Mouse (Mus musculus) left cerebral cortex, postnatal 25 days (tissue): ENCODE results near the gene Lypd6b. TPM values are rescaled to one million over a fixed set of nuclear protein-coding genes. Genes with fewer than 3 reads are reported as not detected.
A peak's percentile ranks its signal among the peaks of the same experiment; 100 is the strongest.

Experiments used
- DNase-seq, 2 experiments: peaks; one replicate each; pipeline ENCODE4 v3.0.0; 2022; ENCODE audit warnings: low spot score in 2 of 2, mixed read lengths in 1 of 2
- intact Hi-C: fragments of 180-260 bp; cut with DNase I; formaldehyde crosslinking; loops from one replicate; pipeline ENCODE4 v1.15.1; 2025
- total RNA-seq, 2 experiments: library from RNA; stranded (reverse); gene quantifications; 2 replicates each; pipeline ENCODE4 v1.2.3; 2021

The Lypd6b gene
- total RNA-seq, 2 experiments from 2014 or later: 8.1 to 8.6 TPM

DNA sequence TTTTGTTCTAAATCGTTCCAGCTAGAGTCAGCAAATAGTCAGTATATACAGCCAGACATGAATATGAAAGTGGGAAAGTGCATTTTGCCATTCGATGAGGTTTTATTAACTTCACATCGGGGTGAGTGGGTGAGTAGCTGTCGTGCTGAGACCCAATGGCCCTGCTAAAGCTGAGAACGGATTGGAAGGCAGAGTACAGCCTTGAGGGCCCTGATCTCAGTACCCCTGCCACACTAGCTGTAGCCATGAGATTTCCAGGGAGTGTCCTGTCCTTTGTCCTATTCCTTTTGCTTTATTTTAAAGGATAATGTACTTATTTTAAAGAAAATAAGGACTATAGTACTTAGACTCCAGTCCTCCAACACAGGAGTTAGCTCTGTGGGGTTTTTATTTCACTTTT, 69.1 kb downstream of the Lypd6b start:
- DNase-seq: no peak
- intact Hi-C loops: no loop called here

DNA sequence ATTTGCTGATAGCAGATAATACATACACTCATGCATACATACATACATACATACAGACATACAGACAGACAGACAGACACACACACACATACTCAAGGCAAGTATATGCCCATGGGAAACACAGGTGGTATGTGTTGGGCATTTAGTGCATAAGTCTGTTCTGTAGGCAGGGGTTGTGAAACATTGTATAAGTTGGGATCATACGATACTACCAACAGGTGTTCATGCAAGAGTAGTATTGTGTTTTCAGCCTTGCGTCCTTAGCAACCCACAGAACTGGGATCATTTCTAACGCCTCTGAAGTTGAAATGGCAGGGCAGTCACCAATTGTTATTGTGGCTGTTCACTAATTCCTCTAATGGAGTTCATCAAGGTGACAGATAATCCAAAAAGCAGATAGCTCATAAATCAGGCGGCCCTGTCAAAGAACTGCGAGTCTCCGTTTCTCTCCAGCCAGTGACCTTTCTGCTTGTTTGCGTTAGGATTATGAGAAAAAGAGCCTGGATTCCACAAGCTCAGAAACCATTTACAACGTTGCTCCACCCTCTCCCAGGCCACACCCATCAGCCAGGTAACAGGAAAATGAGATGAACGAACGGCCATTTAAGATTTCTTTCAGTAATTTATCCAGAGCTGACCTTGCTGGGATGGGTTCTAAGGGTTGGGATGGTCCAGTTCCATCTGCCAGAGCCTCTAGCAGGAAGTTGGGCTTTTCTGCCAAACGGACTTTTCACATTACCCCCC, 72.9 kb downstream of the Lypd6b start:
- intact Hi-C loops: no loop called here
- DNase-seq: no peak

GRCm38 (mm10) chr2:49860969-49861592, 73.6 kb downstream of the Lypd6b start:
- intact Hi-C loops: no loop called here
- DNase-seq: no peak

GRCm38 (mm10) chr2:49861658-49862057, 74.2 kb downstream of the Lypd6b start:
- intact Hi-C loops: no loop called here
- no peak for DNase-seq

DNA sequence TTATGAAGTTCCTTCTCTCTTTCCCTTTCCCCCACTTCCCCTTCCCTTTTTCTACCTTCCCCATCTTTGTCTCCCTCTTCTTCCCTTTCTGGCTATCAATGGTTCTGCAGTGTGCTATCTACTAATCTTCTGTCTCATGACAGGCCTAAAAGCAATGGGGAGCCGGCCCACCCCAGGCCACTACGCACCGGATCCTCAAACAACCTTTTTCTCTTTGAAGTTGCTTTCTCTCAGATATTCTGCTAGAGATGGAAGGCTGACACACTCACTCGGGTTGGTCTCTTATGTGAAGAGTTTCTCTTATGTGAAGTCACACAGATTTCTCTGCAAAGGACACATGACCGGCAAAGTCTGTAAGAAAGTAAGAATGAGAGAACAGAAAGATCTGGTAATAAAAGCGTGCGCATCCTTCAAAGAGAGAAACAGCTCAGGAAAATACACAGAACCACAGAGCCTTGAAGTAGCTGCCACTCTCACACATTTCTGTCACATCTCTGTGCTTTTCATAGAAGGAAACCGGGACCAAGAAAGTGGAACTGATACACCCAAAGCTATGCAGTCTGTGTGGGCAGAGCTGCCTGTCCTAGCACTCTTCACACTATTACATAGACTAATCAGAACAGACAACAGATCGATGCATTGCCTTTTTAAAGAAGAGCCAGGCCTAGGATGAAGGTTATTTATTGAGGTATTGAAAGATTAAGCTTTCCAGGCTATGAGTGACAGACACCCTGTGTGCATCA, 80.8 kb downstream of the Lypd6b start:
- no peak for DNase-seq
- intact Hi-C loops: no loop called here

DNA sequence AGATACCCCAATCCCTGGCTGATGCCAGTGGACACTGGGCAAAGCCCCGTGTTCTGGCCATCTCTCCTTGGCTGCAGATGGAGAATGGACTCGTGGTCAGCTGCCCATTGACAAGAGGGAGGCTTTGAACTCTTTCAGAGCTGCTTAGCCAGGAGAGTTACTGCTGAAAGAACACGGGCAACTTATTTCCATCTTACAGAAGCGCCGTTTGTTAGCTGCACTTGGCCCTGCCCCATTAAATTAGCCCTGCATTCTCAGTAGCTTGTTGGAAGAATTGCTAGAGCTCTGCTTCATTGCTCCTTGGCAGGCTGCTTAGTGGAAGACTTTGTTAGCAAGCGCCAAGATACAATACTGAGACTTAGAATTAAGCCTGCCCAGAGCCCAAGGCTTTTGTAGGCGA, 81.6 kb downstream of the Lypd6b start:
- peak; percentile 31 to 76 for DNase-seq
- intact Hi-C loops: no loop called here

DNA sequence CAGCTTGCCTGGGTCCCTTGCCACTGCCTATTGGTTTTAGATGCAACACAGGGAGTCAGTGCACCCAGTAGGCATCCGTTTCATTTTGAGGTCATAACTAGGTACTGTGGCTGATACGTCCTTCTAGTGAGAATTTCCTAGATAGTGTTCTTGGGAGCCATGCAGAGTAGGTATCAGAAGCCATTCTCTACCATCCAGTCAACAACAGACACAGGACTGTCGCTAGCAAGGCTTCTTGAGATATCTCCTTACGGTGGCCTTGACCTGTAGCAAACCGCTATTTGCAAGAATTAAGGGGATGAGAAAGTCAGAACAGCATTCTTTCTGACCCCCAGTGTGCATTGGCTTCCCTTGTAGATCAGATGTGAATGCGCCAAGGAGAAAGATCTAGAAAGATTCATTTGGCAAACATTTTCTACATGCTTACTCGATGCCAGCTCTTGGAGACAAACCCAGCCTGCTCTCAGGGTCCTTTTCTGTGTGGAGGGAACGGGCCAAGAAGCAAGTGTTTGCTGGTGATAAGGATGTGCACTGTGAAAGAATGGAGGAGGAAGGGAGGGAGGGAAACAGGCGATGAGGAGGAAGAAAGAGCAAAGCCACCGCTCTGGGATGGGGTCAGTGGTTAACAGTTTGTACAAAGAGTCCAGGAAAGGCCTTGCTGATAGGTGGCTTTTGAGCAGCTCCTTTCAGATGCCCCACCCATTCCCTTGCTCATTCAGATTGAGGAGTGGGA, 82.5 kb downstream of the Lypd6b start:
- intact Hi-C loops: no loop called here

DNA sequence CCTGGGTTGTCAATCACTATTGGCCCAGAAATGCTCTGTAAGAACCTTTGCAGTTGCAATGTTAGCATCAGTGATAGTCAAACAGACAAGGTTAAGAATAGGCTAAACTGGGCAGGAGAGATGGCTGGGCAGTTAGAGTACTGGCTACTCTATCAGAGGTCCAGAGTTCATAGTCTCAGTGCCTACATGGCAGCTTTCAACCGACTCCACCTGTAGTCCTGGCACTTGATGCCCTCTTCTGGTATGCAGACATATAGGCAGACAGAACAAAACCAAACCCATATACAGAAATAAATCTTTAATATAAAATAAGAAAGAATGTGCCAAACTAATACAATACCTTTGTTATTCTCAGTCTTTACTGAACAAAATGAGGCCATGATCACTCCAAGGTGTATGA, 83.5 kb downstream of the Lypd6b start:
- no peak for DNase-seq
- intact Hi-C loops: no loop called here

More for the DNA sequence above, 82.5 kb downstream of the Lypd6b start:
- DNase-seq: no peak

DNA sequence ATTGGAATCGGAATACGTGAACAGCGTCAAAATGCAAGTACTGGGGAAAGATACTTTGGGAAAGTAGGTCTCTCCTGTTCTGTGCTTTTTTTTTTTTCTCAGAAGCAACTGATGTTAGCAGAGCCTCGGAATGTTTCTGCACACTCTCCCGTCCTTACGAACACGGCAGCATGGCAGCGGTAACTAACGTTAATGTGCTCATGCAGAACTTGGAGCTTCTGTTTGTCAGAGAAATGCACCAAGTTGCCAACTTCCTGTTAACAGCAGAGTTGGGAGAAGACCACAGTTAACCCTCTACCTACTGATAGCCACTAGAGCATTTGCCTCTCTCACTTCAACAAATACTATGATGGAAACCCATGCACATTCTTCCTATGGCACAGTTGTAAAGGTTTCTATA, 93.0 kb downstream of the Lypd6b start:
- intact Hi-C loops: no loop called here
- no peak for DNase-seq

DNA sequence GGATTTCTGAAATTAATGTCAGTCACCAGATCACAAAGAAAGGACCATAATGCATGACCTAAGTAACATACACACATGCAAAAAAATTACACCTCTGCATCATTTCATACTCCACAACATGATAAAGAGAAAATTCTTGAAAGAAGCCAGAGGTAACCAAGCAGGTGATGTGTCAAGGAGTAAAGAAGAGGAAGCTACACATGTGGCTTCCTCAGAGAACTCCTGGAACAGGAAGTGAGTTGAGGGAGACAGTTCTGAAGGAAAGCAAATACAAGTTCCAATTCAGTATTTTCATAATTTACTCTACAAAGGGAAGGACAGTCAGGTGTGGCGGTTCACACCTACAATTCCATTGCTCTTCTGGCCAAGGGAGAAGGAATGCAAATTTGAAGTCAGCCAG, 93.5 kb downstream of the Lypd6b start:
- DNase-seq: no peak
- intact Hi-C loops: no loop called here

DNA sequence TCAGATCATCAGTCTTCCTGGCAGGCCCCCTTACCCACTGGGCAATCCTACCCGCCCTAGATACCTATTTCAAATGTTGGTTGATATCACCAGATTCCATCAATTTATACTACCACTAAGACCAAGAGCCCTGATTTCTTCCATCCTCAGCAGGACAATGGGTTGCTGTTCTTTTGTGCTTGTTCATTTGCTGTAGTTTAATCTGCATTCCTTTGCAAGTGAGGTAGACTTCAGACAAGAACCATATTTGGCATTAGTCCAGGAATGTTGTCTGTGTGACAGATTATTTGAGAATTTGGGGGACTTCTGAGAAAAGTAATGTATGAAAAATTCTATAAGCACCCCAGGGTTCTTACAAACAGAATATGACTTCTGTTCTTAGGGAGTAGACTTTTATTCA, 95.0 kb downstream of the Lypd6b start:
- intact Hi-C loops: no loop called here
- DNase-seq: no peak

DNA sequence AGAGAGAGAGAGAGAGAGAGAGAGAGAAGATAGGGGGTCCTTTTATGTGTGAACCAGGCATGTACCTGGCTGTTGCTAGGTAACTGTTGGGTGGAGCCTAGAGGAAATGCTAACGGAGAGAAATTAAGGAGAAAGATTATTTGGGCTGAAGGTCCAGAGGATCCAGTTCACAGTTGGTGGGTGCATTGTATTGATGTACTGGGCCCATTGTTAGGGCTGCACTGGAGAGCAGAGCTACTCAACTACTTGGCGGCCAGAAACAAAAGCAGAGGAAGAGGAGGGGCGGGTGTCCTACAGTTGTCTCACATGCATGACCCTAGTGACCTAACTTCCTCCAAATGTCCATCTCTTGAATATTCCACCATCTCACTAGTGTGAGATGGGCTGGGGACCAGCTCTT, 96.5 kb downstream of the Lypd6b start:
- intact Hi-C loops: no loop called here

GRCm38 (mm10) chr2:49886209-49886608, 98.7 kb downstream of the Lypd6b start:
- no peak for DNase-seq
- intact Hi-C loops: no loop called here

More for the DNA sequence above, 96.5 kb downstream of the Lypd6b start:
- no peak for DNase-seq

DNA sequence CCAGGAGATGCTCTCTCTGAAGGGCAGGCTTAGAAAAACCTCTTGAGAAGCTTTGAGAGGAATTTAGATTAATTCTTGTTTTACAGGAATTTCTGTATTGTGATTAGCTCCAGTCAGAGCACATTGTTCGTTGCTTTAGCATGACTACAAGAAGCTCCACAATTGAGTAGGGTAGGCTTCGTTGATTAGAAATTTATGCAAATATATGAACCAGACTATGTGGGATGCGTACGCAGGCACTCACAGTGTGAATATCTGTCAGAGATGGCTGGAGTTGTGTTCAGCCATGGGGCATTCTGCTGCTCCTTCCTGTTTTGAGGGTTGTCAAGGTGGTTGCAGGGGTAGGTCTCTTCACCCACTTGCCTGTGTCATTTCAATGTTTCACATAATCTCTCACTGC, 100.9 kb downstream of the Lypd6b start:
- intact Hi-C loops: no loop called here
- DNase-seq: no peak

DNA sequence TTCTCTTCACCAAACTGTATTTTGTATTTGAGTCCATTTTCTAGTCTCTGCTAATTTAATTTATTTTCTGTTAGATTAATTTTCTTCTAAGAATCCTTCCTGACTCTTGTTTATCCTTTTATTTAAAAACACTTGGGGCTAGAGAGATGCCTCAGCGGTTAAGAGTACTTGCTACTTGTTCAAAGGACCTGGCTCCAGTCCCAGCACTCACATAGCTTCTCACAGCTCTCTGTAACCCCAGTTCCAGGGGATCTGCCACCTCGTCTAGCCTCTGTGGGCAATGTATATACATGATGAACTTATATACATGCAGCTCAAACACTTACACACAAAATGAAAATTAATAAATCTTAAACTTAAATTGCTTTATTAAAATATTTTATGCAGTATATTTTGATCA, 103.2 kb downstream of the Lypd6b start:
- DNase-seq: no peak
- intact Hi-C loops: no loop called here

- intact Hi-C loops: no loop called here
- no peak for DNase-seq
These were observed 122.4 kb downstream of the Lypd6b start for GRCm38 (mm10) chr2:49909838-49910407.

DNA sequence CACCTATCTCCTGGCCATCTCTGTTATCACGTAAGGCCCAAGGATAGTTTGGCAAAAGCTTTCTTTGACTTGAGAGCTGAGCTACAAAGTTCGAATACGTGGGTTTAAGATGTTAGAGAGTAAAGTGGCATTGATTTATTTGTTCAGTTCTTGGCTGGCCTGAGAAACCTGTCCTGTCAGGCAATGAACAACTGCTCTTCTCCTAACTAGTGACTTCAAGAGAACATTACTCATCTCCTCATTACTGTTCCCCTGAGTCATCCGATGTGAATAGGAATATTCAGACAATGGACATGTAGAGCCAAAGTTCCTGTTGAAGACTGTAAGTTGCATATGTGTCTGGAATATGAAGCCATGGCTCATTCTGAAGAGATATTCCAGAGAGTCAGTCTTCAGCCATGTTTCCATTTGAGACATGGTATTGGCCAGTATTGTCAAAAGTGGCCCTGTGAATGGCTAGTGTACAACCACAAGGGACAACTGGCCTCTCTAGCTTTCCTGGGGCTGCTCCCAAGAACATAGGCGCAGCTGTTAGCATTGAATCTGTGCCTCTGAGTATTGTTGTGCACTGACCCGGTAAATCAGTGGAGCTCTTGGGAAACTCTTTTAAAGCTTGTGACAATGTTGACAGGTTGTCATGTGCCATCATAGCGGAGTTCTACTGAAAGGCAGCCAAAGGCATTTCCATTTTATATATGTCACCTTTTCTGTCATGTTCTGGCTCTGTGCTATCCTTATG, 124.0 kb downstream of the Lypd6b start:
- intact Hi-C loops: no loop called here
- no peak for DNase-seq

DNA sequence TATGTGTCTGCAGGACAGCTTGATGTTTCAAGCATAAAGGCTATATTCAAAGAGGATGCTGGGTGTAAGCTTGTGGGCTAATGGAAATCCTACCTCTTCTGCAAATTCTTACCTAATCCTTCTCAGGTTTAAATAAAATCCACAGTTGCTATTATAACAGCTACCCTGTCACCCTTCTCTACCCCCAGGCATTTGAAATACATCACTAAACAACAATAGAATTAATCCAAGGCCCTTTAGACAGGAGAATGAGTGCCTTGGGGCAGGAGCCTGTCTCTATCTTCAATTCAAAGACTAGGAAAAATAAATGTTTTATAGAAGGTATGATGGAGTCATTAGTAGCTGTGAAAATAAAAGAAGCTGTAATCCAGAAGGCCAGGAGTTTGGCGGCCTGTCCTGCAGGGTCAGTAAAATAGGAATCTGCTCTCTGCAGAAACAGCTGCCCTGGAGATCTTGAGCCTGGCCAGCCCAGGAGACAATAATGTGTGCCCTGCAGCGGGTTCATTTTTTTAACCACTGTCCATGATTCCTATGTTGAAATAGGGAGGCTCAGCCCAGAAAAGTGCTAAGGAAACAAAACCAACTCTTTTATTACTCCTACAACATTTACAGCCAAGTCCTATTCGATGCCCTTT, 124.9 kb downstream of the Lypd6b start:
- no peak for DNase-seq
- intact Hi-C loops: no loop called here

GRCm38 (mm10) chr2:49917489-49917888, 130.0 kb downstream of the Lypd6b start:
- no peak for DNase-seq
- intact Hi-C loops: no loop called here
